Mouse (Mus musculus): ENCODE measurements around the gene Hes6. TPM values are rescaled to one million over a fixed set of nuclear protein-coding genes. Genes with fewer than 3 reads are reported as not detected.

Hes6 gene
- total RNA-seq, 2 experiments from 2014 or later = 274 to 679 TPM

- peak in 1 of 2 experiments; percentile 37 for DNase-seq
These were observed 28.6 kb upstream of the Hes6 start for GRCm38 (mm10) chr1:91442350-91442990.

- DNase-seq = no peak
These were observed 28.0 kb upstream of the Hes6 start for GRCm38 (mm10) chr1:91441855-91442254.

GRCm38 (mm10) chr1:91439776-91440175 is 25.9 kb upstream of the Hes6 start:
- DNase-seq = no peak

- peak in 1 of 2 experiments; percentile 53 for DNase-seq
These were observed 23.7 kb upstream of the Hes6 start for GRCm38 (mm10) chr1:91437573-91437972.

- DNase-seq = no peak
These were observed 23.2 kb upstream of the Hes6 start for GRCm38 (mm10) chr1:91437083-91437400.

GRCm38 (mm10) chr1:91436380-91437082 is 22.7 kb upstream of the Hes6 start:
- DNase-seq = peak; percentile 86 to 89

GRCm38 (mm10) chr1:91435606-91436130 is 21.8 kb upstream of the Hes6 start:
- no peak for DNase-seq

- no peak for DNase-seq
These were observed 21.1 kb upstream of the Hes6 start for GRCm38 (mm10) chr1:91434905-91435304.

- no peak for DNase-seq
These were observed 16.9 kb upstream of the Hes6 start for GRCm38 (mm10) chr1:91430761-91431160.

- no peak for DNase-seq
These were observed 15.4 kb upstream of the Hes6 start for GRCm38 (mm10) chr1:91429212-91429611.

GRCm38 (mm10) chr1:91428614-91429013 is 14.8 kb upstream of the Hes6 start:
- peak; percentile 94 to 95 for DNase-seq

- DNase-seq = no peak
These were observed 12.6 kb upstream of the Hes6 start for GRCm38 (mm10) chr1:91426397-91426796.

GRCm38 (mm10) chr1:91420601-91421065 is 6.8 kb upstream of the Hes6 start:
- DNase-seq = peak; percentile 58 to 62

- peak; percentile 78 to 84 for DNase-seq
These were observed 6.2 kb upstream of the Hes6 start for GRCm38 (mm10) chr1:91419862-91420600.

GRCm38 (mm10) chr1:91417991-91418390 is 4.2 kb upstream of the Hes6 start:
- DNase-seq = no peak

- no peak for DNase-seq
These were observed 1.5 kb upstream of the Hes6 start for GRCm38 (mm10) chr1:91415311-91415710.

GRCm38 (mm10) chr1:91414903-91415302 is 1.1 kb upstream of the Hes6 start:
- no peak for DNase-seq

GRCm38 (mm10) chr1:91413536-91413897 is 321 bp downstream of the Hes6 start:
- DNase-seq = no peak

- DNase-seq = peak; percentile 97
These were observed 770 bp downstream of the Hes6 start for GRCm38 (mm10) chr1:91413030-91413506.

GRCm38 (mm10) chr1:91412286-91413029 is 1.4 kb downstream of the Hes6 start:
- DNase-seq = peak; percentile 53 to 64

GRCm38 (mm10) chr1:91411631-91412285 is 2.1 kb downstream of the Hes6 start:
- DNase-seq = no peak
